Mouse (Mus musculus) ES-E14 (cell line): Measurements from ENCODE around the gene Hint1. TPM values are rescaled to one million over a fixed set of nuclear protein-coding genes. Genes with fewer than 3 reads are reported as not detected.

Experiments
- DNase-seq: peaks from one replicate; pipeline ENCODE4 v3.0.0-alpha.2; 2013; ENCODE audit warnings: low read depth, low spot score
- H3K27ac ChIP-seq: 2 replicates; pipeline ENCODE4 v1.5.1; 2012; ENCODE audit warnings: low read depth, mild to moderate bottlenecking, low read length, moderate library complexity, mixed read lengths; ENCODE audit not compliant: poor library complexity, insufficient read depth, severe bottlenecking
- H3K36me3 ChIP-seq: 2 replicates; pipeline ENCODE4 v1.6.1; 2012; ENCODE audit warnings: mild to moderate bottlenecking, low read length, moderate library complexity, mixed read lengths; ENCODE audit not compliant: control insufficient read depth, poor library complexity, insufficient read depth, severe bottlenecking
- H3K4me1 ChIP-seq, 2 experiments: fragments of 150-350 bp in 1 of 2; sonication (generic) in 1 of 2; 2 replicates each; pipeline ENCODE4 v1.6.1; 2012; ENCODE audit warnings: low read length in 2 of 2, mild to moderate bottlenecking in 1 of 2, mixed read lengths in 1 of 2; ENCODE audit not compliant: control insufficient read depth in 2 of 2, insufficient read depth in 2 of 2, poor library complexity in 1 of 2
- H3K4me3 ChIP-seq, 2 experiments: fragments of 150-350 bp in 1 of 2; sonication (generic) in 1 of 2; 2 replicates each; pipeline ENCODE4 v1.5.1; 2012; ENCODE audit warnings: low read length in 2 of 2, low read depth in 1 of 2, mild to moderate bottlenecking in 1 of 2, mixed read lengths in 1 of 2; ENCODE audit not compliant: insufficient read depth in 1 of 2, poor library complexity in 1 of 2, severe bottlenecking in 1 of 2
- H3K9ac ChIP-seq: 2 replicates; pipeline ENCODE4 v1.6.1; 2012; ENCODE audit warnings: low read depth, mild to moderate bottlenecking, low read length, mixed read lengths; ENCODE audit not compliant: poor library complexity, insufficient read depth, severe bottlenecking
- H3K9me3 ChIP-seq: fragments of 150-350 bp; sonication (generic); 2 replicates; pipeline ENCODE4 v1.6.1; 2012; ENCODE audit warnings: low read depth, mild to moderate bottlenecking, low read length; ENCODE audit not compliant: control insufficient read depth, insufficient read depth
- CHD2 ChIP-seq: IDR thresholded peaks from 2 replicates; pipeline ENCODE4 v1.6.1; 2014; ENCODE audit warnings: mild to moderate bottlenecking, low read depth, low read length, inconsistent platforms
- HCFC1 ChIP-seq: IDR thresholded peaks from 2 replicates; pipeline ENCODE4 v1.6.1; 2012; ENCODE audit warnings: low read length, inconsistent platforms, borderline replicate concordance; ENCODE audit not compliant: insufficient read depth
- MAFK ChIP-seq: IDR thresholded peaks from 2 replicates; pipeline ENCODE4 v1.6.1; 2014; ENCODE audit warnings: mild to moderate bottlenecking, low read depth, low read length, inconsistent platforms; ENCODE audit not compliant: insufficient read depth
- ZC3H11A ChIP-seq: IDR thresholded peaks from 2 replicates; pipeline ENCODE4 v1.6.1; 2012; ENCODE audit warnings: low read depth, mild to moderate bottlenecking, inconsistent platforms, low read length, borderline replicate concordance
- ZNF384 ChIP-seq: IDR thresholded peaks from 2 replicates; pipeline ENCODE4 v1.6.1; 2012; ENCODE audit warnings: low read depth, low read length, inconsistent platforms
- in situ Hi-C, 2 experiments: fragments of 600-800 bp; cut with MboI; formaldehyde crosslinking; loops; one replicate each; pipeline ENCODE4 v1.15.1; 2025; ENCODE audit warnings: low sequenced_read_pairs in 2 of 2, inconsistent platforms in 1 of 2; ENCODE audit not compliant: unreplicated experiment in 2 of 2
- total RNA-seq: library from RNA; depleted of rRNA; stranded (reverse); fragments of 300-350 nt; gene quantifications from 2 replicates; pipeline ENCODE4 v1.2.3, GENCODE M21; 2012

Gene Hint1
- total RNA-seq, 1 experiment: 707 TPM

- H3K27ac ChIP-seq: no peak overlapping the region
- no peak overlapping the region for H3K9ac ChIP-seq
- H3K4me1 ChIP-seq: peaks cover 0 to 2% of the 10 kb centered on the region in 2 experiments; a peak in 1 of 4 replicates
- TF ChIP-seq ZC3H11A (no peak), HCFC1 (no peak)
- in situ Hi-C loops: no loop called here
- H3K36me3 ChIP-seq: no peaks in the 10 kb centered on the region
- H3K9me3 ChIP-seq: no peaks in the 10 kb centered on the region
- H3K4me3 ChIP-seq: peak overlapping the region; percentile 66 to 80; a peak in 3 of 4 replicates
- no peak for DNase-seq
Measured at GRCm38 (mm10) chr11:54903339-54903738, 37.2 kb downstream of the Hint1 start.

DNA sequence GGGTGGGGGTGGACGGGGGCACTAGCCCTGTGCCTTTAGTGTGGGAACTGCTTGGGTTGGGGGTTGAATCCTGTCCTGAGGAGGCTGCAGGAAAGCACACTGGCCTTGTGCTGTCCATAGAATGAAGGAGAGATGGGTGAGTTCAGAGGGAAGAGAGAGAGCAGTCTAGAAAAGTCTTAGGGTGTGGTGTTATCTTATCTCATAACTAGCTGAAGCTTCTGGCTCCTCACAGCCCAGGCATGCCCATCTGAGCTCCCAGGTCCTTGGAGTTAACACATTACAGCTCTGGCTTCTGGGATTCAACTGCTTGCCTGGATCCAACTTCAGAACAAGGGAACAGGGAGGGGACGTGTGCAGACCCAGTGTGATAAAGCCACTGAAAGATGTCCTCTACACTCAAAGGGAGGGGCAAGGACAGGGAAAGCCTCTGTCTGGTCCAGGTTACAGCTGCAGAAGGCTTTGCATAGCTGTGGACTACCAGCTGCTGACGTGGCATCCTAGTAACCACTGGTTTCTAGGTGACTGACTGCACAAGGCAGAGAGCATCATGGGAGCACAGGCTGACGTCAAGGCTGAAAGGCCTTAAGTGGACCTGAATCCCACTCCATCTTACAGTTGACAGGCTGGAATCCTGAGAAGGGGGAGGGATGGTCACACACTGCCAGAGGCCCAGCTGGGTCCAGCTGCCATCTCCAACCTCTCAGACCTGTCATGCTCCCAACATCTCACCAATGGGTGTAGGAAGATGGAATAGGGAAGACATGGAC, 37.9 kb downstream of the Hint1 start:
- peaks cover 1% of the 10 kb centered on the region; the same call in 1 of the 2 replicates for H3K36me3 ChIP-seq
- no peak for DNase-seq
- H3K9ac ChIP-seq: no peak overlapping the region
- no peaks in the 10 kb centered on the region for H3K9me3 ChIP-seq
- in situ Hi-C loops: no loop called here
- no peak for TF ChIP-seq ZC3H11A
- TF ChIP-seq CHD2: no peak
- TF ChIP-seq MAFK: no peak
- no peak for TF ChIP-seq ZNF384
- no peak for TF ChIP-seq HCFC1
- H3K4me1 ChIP-seq: peaks cover 0 to 2% of the 10 kb centered on the region in 2 experiments; a peak in 1 of 4 replicates
- no peak overlapping the region for H3K4me3 ChIP-seq
- H3K27ac ChIP-seq: no peak overlapping the region

DNA sequence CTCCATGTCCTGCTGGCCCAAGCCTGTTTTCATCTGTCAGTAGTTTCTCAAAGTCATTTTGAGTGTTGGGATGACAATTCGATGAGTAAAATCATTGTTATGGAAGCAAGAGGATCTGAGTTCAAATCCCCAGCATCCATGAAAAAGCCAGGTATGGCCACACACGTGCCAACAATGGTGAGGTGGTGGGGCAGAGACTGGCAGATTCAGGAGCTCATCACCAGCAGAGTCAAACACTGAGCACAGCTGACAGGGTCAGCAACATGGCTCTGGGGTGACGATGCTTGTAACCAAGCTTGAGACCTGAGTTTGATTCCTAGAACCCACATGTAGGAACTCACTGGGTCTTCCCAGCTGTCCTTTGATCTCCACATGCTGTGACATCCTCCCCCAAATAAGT, 38.9 kb downstream of the Hint1 start:
- no peak for TF ChIP-seq ZC3H11A
- no peak for DNase-seq
- Histone ChIP-seq H3K9me3 (no peaks in the 10 kb centered on the region), H3K9ac (no peak overlapping the region), H3K36me3 (peaks cover 9% of the 10 kb centered on the region; the same call in 1 of the 2 replicates), H3K4me3 (no peak overlapping the region), H3K4me1 (peaks cover 0 to 2% of the 10 kb centered on the region in 2 experiments; a peak in 1 of 4 replicates), H3K27ac (no peak overlapping the region)
- in situ Hi-C loops: no loop called here

DNA sequence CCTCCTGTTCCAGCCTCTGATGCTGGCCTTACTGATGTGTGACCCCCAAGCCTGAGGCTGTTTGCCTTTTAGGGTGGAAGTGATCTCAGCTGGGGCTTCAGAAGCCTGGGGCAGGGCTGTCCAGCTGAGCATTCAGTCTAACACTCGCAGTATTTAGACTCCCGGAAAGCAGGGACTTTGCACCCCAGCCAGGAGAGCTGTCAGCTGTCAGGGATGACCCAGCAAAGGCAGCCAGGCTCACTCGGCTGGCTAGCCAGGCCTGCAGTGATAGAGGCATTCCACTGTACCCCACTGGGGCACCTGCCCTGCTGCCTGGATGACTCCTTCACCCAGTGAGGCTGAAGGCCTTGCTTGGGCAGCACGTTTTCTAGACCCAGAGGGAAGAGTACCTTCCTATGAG, 39.7 kb downstream of the Hint1 start:
- TF ChIP-seq ZNF384 (no peak), ZC3H11A (no peak), HCFC1 (no peak), MAFK (no peak), CHD2 (no peak)
- H3K27ac ChIP-seq: no peak overlapping the region
- no peak for DNase-seq
- H3K9ac ChIP-seq: no peak overlapping the region
- H3K36me3 ChIP-seq: peaks cover 17% of the 10 kb centered on the region
- H3K4me3 ChIP-seq: no peak overlapping the region
- H3K9me3 ChIP-seq: no peaks in the 10 kb centered on the region
- in situ Hi-C loops: no loop called here
- peaks cover 0 to 2% of the 10 kb centered on the region in 2 experiments; a peak in 1 of 4 replicates for H3K4me1 ChIP-seq

- H3K36me3 ChIP-seq: peaks cover 21% of the 10 kb centered on the region
- in situ Hi-C loops: no loop called here
- TF ChIP-seq MAFK (no peak), ZNF384 (no peak), HCFC1 (no peak), CHD2 (no peak), ZC3H11A (no peak)
Measured at GRCm38 (mm10) chr11:54906466-54906865, 40.3 kb downstream of the Hint1 start.

More at GRCm38 (mm10) chr11:54906466-54906865, 40.3 kb downstream of the Hint1 start:
- no peak for DNase-seq
- Histone ChIP-seq H3K4me3 (no peak overlapping the region), H3K27ac (no peak overlapping the region), H3K9ac (no peak overlapping the region), H3K4me1 (peaks cover 0 to 2% of the 10 kb centered on the region in 2 experiments; a peak in 1 of 4 replicates), H3K9me3 (no peaks in the 10 kb centered on the region)
